Mouse (Mus musculus) liver, adult 2 months (tissue): ENCODE measurements around the gene Map2. TPM values are rescaled to one million over a fixed set of nuclear protein-coding genes. Genes with fewer than 3 reads are reported as not detected.
A peak's percentile ranks its signal among the peaks of the same experiment; 100 is the strongest.

Source experiments
- DNase-seq: peaks from one replicate; pipeline ENCODE4 v3.0.0-alpha.2; 2011; ENCODE audit warnings: low read depth, low spot score; ENCODE audit errors: extremely low read depth
- H3K27ac ChIP-seq: fragments of 200-500 bp; replicated peaks from 2 replicates; pipeline ENCODE4 v1.5.1; 2012; ENCODE audit warnings: low read depth, mild to moderate bottlenecking, control low read depth, inconsistent platforms, low read length; ENCODE audit not compliant: insufficient read depth
- H3K27me3 ChIP-seq: fragments of 200-500 bp; 2 replicates; pipeline ENCODE4 v1.6.1; 2012; ENCODE audit warnings: mild to moderate bottlenecking, moderate library complexity, low read length, inconsistent platforms; ENCODE audit not compliant: control insufficient read depth, insufficient read depth
- H3K36me3 ChIP-seq: fragments of 200-500 bp; 2 replicates; pipeline ENCODE4 v1.6.1; 2012; ENCODE audit warnings: low read length, inconsistent platforms; ENCODE audit not compliant: control insufficient read depth, insufficient read depth
- H3K4me1 ChIP-seq: fragments of 200-500 bp; 2 replicates; pipeline ENCODE4 v1.6.1; 2011; ENCODE audit warnings: low read length; ENCODE audit not compliant: control insufficient read depth, insufficient read depth
- H3K4me3 ChIP-seq: fragments of 200-500 bp; 2 replicates; pipeline ENCODE4 v1.5.1; 2011; ENCODE audit warnings: low read depth, mild to moderate bottlenecking, control low read depth, low read length, moderate library complexity; ENCODE audit not compliant: insufficient read depth
- H3K79me2 ChIP-seq: fragments of 200-500 bp; 2 replicates; pipeline ENCODE4 v1.6.1; 2012; ENCODE audit warnings: inconsistent platforms, mild to moderate bottlenecking, low read length, moderate library complexity; ENCODE audit not compliant: control insufficient read depth, insufficient read depth
- H3K9ac ChIP-seq: fragments of 200-500 bp; 2 replicates; pipeline ENCODE4 v1.6.1; 2012; ENCODE audit warnings: low read depth, mild to moderate bottlenecking, control low read depth, inconsistent platforms, low read length
- CTCF ChIP-seq: fragments of 200-500 bp; IDR thresholded peaks from 2 replicates; pipeline ENCODE4 v1.5.1; 2011; ENCODE audit warnings: low read depth, low read length, control low read depth
- POLR2A ChIP-seq: fragments of 200-500 bp; IDR thresholded peaks from 2 replicates; pipeline ENCODE4 v1.6.1; 2011; ENCODE audit warnings: low read length, control low read depth; ENCODE audit not compliant: insufficient read depth; ENCODE audit errors: extremely low read depth
- WGBS: fragments of 180-500 bp; shearing (Covaris S2); methylation state at CpG from one replicate; pipeline ENCODE4 v1.1.7; 2018; 5-methylcytosine and 5-hydroxymethylcytosine counted together
- polyA plus RNA-seq: library from polyadenylated mRNA; depleted of rRNA; stranded (reverse); fragments of >200 nt; gene quantifications from 2 replicates; pipeline ENCODE4 v1.2.3, GENCODE M21; 2012; rRNA removed
- total RNA-seq: library from RNA; depleted of rRNA; stranded (reverse); fragments of >200 nt; gene quantifications from 2 replicates; pipeline ENCODE4 v1.2.3, GENCODE M21; 2014; rRNA removed

The Map2 gene
- total and polyA plus RNA-seq, 2 experiments = 0.45 to 1.0 TPM

DNA sequence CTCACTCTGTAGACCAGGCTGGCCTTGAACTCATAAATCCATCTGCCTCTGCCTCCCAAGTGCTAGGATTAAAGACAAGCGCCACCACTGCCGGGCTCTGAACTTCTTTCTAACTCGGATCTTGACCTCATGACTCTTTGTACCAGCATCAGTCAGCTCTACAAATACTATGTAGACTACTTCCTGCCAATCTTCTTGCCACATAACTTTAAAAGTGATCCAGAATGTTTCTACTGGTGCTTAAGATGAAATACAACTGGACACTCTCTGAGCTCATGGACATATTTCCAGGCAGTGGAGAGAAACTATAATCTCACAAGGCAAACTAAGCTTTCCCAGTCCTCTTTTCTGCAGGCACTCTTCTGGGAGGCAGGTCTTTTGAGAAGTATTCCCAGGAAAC is 284.3 kb downstream of the Map2 start:
- Histone ChIP-seq H3K4me3 (no peak overlapping the region), H3K27me3 (no peaks in the 10 kb centered on the region), H3K9ac (no peak overlapping the region), H3K4me1 (no peaks in the 10 kb centered on the region), H3K79me2 (no peaks in the 10 kb centered on the region), H3K27ac (no peak overlapping the region), H3K36me3 (no peaks in the 10 kb centered on the region)
- no peak for DNase-seq
- 59% methylated on average over 3 of the region's 3 CpGs for WGBS
- TF ChIP-seq POLR2A (no peak), CTCF (no peak)

GRCm38 (mm10) chr1:66460850-66461249 is 285.8 kb downstream of the Map2 start:
- 74% methylated on average over 4 of the region's 4 CpGs for WGBS
- no peaks in the 10 kb centered on the region for H3K79me2 ChIP-seq
- H3K4me3 ChIP-seq = no peak overlapping the region
- H3K27me3 ChIP-seq = no peaks in the 10 kb centered on the region
- no peaks in the 10 kb centered on the region for H3K4me1 ChIP-seq
- no peak overlapping the region for H3K9ac ChIP-seq
- no peaks in the 10 kb centered on the region for H3K36me3 ChIP-seq
- TF ChIP-seq POLR2A (no peak), CTCF (no peak)
- no peak for DNase-seq
- no peak overlapping the region for H3K27ac ChIP-seq

DNA sequence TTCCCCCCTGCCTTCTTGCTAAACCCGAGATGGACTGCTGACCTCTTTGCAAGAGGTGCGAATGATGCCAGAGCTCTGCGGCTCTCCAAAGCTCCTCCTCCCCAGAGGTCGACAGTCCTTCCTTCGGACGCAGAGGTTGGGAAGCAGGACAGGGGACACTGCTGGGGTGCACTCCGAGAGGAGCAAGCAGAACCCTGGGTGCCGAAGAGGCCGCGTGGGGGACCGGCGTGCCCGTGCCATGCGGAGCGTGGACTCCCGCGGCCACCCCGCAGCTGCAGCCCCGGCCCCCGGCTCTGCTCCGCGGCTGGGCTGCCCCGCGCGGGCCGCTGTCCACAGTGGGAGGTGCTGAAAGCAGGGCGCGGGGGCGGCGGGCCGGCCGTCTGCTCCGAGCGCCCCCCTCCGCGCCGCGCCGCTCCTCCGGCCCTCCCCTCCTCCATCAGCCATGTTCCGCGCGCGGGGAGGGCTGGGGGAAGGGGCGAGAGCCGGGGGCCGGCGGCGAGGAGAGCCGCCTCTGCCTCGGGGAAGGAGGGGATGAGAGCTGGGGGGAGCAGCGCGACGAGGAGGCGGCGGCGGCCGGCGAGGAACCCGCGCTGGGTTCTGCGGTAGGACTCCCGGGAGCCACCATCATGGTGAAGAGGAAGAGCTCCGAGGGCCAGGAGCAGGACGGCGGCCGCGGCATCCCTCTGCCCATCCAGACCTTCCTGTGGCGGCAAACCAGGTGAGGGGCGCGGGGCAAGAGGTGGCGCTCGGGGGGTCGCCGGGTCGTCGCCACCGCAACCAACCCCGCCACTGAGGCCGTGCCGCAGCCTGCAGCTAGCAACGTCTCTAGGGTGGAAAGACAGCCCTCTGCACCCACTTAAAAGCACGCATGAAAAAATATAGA is 293.0 kb downstream of the Map2 start, which contains the start of gene Unc80:
Gene Unc80, plus strand, starts transcription at position 547 of the 883 bp plus-strand sequence.
- Histone ChIP-seq H3K79me2 (no peaks in the 10 kb centered on the region), H3K9ac (no peak within 1 kb of the TSS), H3K36me3 (no peaks in the 10 kb centered on the region), H3K4me1 (no peaks in the 10 kb centered on the region), H3K27ac (no peak within 1 kb of the TSS), H3K27me3 (peaks cover 5% of the 10 kb centered on the region), H3K4me3 (peak within 1 kb of the TSS; percentile 40; the same call in 1 of the 2 replicates)
- DNase-seq = peak; percentile 9
- WGBS = 2% methylated on average over 65 of the region's 83 CpGs
- TF ChIP-seq CTCF = no peak
- no peak for TF ChIP-seq POLR2A

DNA sequence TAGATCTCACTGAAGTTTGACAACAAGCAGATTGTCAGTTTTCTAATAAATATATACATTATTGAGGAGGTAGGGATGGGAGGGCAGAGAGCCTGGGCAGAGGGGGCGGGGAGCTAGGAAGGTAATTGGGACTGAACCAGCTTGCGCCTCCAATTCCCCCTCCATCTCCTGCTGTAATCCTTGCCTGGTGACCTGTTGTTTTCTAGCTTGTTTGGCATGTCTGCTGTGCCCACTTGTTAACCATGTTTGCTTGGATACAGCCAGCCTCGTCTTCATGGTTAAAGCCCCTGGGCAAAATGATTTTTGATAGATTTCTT is 293.6 kb downstream of the Map2 start:
- WGBS = 34% methylated on average over 3 of the region's 3 CpGs

GRCm38 (mm10) chr1:66482751-66483150 is 307.7 kb downstream of the Map2 start:
- 83% methylated on average over 3 of the region's 3 CpGs for WGBS
- TF ChIP-seq POLR2A (no peak), CTCF (no peak)
- Histone ChIP-seq H3K36me3 (no peaks in the 10 kb centered on the region), H3K4me1 (no peaks in the 10 kb centered on the region), H3K27ac (no peak overlapping the region), H3K79me2 (no peaks in the 10 kb centered on the region), H3K4me3 (no peak overlapping the region), H3K27me3 (no peaks in the 10 kb centered on the region), H3K9ac (no peak overlapping the region)
- no peak for DNase-seq

More for the DNA sequence above, 293.6 kb downstream of the Map2 start:
- Histone ChIP-seq H3K27me3 (peaks cover 5% of the 10 kb centered on the region), H3K4me1 (no peaks in the 10 kb centered on the region), H3K36me3 (no peaks in the 10 kb centered on the region), H3K4me3 (no peak overlapping the region), H3K79me2 (no peaks in the 10 kb centered on the region), H3K27ac (no peak overlapping the region), H3K9ac (no peak overlapping the region)
- no peak for DNase-seq
- no peak for TF ChIP-seq CTCF
- TF ChIP-seq POLR2A = no peak

Other genes starting within 250 kb of the Map2 start
- not detected in 2 replicates for gene Crygf, start 248.8 kb upstream of the Map2 start, total RNA-seq
- gene Crygf, start 248.8 kb upstream of the Map2 start, polyA plus RNA-seq = not detected in 2 replicates